Mouse (Mus musculus) mature B cell (primary cell): ENCODE results near the gene Ubl5.

Experiments
- in situ Hi-C: fragments of 300-500 bp; cut with MboI; formaldehyde crosslinking; loops from 2 replicates; pipeline ENCODE4 v1.14.3; 2019

The Ubl5 gene

GRCm38 (mm10) chr9:20696107-20696712 lies 53.5 kb downstream of the Ubl5 start:
- in situ Hi-C loops = no loop called here
